Mouse (Mus musculus) gastrocnemius, adult 2 months (tissue): ENCODE measurements at regions not wholly inside any gene's neighbourhood (a gene's known extent, or its start where the extent isn't known, plus 50 kb on each side); places are given as distances from the start of the nearest gene placed in this dataset.

Experiments
- DNase-seq: peaks from one replicate; pipeline ENCODE4 v3.0.0; 2022
- H3K27ac ChIP-seq: fragments of 200-600 bp; 2 replicates; pipeline ENCODE4 v1.8.1; 2022; ENCODE audit warnings: mild to moderate bottlenecking
- H3K4me3 ChIP-seq: fragments of 200-600 bp; 2 replicates; pipeline ENCODE4 v1.8.1; 2022; ENCODE audit warnings: mild to moderate bottlenecking, moderate library complexity
- CTCF ChIP-seq: fragments of 200-600 bp; IDR thresholded peaks from 2 replicates; pipeline ENCODE4 v1.8.1; 2022; ENCODE audit warnings: antibody characterized with exemption, mild to moderate bottlenecking, moderate library complexity
- intact Hi-C: fragments of 180-260 bp; cut with DNase I; formaldehyde crosslinking; loops from one replicate; pipeline ENCODE4 v1.15.1; 2025

DNA sequence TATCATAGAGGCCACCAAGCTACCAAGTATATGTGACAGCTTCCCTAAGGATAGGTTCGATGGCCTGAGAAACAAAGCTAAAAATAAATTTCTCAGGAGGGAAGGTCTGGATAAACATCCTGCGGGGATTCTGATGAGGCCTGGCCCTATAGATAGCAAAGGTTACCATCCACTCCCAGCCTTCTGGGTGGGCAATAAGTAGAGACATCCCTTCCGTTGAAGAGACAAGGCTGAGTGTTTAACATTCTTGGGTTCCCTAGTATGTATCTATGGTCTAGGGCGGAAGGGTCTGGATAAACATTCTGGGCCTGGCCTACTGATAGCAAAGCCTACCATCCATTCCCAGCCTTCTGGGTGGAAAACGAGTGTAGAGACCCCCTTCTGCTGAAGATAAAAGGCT, 180.5 kb upstream of the Dlk1 start:
- Histone ChIP-seq H3K4me3 (no peak overlapping the region), H3K27ac (no peak overlapping the region)
- TF ChIP-seq CTCF: no peak
- intact Hi-C loops: no loop called here
- no peak for DNase-seq

GRCm38 (mm10) chr12:109314850-109315249, 137.8 kb upstream of the Dlk1 start:
- peak; percentile 22 for TF ChIP-seq CTCF
- H3K27ac ChIP-seq: no peak overlapping the region
- DNase-seq: no peak
- H3K4me3 ChIP-seq: no peak overlapping the region
- intact Hi-C loops: loop anchor here (10.0 kb wide), 1 partner anchor 410 kb away; no protein-coding TSS in a partner anchor

DNA sequence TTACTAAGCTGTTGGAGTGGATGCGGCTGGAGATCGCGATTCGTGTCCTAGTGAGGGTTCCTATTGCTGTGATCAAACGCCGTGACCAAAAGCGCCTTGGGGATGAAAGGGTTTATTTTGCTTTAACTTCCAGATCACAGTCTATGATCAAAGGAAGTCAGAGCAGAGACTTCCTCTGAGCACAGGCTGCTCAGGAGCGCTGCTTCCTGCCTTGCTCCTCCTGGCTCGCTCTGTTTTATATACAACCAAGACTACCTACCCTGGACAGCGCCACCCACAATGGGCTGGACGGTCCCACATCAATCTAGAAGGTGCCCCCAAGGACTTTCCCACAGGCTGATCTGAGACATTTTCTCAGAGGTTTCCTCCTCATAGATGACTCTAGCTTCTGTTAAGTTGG, 126.6 kb upstream of the Dlk1 start:
- H3K4me3 ChIP-seq: no peak overlapping the region
- H3K27ac ChIP-seq: no peak overlapping the region
- DNase-seq: no peak
- intact Hi-C loops: no loop called here
- TF ChIP-seq CTCF: no peak

DNA sequence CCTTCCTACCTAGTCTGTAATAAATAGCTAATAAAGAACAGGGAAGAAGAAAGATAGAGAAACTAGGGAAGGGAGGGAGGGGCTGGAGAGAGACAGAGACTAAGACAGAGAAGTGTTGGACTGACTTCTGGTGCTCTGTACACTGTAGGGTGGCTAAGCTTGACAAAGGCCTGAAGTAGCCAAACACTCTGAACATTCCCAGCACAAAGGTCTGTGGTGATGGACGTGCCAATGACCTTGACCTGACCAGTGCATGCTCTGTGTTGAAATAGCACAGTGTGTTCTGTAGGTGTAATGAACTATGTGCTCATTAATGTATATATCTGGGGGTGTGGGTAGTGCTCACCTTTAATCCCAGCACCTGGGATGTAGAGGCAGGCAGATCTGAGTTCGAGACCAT, 81.3 kb upstream of the Dlk1 start:
- no peak for TF ChIP-seq CTCF
- intact Hi-C loops: no loop called here
- H3K27ac ChIP-seq: no peak overlapping the region

GRCm38 (mm10) chr12:109385794-109386193, 66.8 kb upstream of the Dlk1 start:
- intact Hi-C loops: no loop called here
- no peak for DNase-seq
- Histone ChIP-seq H3K4me3 (no peak overlapping the region), H3K27ac (no peak overlapping the region)
- no peak for TF ChIP-seq CTCF

More for the DNA sequence above, 81.3 kb upstream of the Dlk1 start:
- no peak overlapping the region for H3K4me3 ChIP-seq
- DNase-seq: no peak

DNA sequence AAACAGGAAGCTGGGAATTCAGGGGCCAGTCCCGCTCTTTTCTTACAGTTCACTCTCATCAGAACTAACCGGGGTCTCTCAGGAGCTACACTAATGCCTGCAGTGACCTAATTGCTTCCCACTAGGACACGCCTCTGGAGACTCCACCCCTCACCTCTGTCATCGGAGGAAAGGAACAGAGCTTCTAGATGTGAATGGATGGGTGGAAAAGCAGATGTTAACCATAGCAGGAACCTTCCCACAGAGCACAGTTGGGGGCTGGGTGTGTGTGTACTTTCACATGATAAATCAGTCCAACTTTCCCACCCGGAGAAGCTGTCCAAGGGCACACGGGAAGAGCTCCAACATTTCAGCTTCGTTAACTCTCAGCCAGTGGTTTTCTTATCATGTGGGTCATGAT, 63.8 kb upstream of the Dlk1 start:
- intact Hi-C loops: no loop called here
- Histone ChIP-seq H3K4me3 (no peak overlapping the region), H3K27ac (no peak overlapping the region)
- TF ChIP-seq CTCF: no peak
- no peak for DNase-seq

DNA sequence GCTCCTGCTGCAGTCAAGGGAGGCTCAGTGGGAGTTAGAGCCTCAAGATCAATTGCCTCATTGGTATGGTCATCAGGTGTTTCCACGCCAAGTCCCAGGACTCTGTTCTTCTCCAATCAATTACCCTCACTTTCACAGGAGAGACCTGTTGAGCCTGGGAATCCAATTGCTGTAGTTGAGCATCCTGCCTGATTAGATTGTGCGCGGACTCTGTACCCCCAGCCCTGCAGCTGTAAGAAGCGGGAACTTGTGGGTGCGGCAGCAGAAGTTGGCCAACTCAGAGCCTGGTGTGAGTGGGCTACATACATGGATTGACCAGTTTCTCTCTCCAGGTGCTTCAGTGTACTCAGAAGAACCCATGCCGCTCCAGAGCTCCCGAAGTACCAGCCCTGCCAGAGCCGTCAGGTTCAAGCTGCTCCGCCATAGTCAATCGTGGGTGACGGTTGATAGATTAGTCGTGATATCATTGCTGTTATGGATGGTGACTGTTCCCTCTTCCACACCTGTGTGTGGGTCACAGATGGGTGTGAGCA, 62.2 kb upstream of the Dlk1 start:
- intact Hi-C loops: no loop called here

DNA sequence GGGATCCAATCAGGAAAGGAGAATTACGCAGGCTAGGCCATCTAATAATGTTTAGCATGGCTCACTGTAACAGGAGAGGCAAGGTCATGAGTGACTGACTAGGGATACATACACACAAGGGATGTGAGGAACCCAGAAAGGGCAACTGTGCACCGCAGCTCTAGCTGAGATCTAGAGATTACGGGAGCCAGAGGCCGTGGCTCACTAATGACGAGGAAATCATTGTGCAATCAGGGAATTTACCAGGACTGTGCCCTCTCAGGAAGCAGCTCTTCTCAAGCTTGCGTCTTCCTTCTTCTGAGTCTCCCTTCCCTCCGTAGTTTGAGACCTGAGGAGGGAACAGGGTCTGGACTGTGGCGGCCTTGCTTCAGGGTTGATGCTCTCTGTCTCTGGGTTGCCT, 61.6 kb upstream of the Dlk1 start:
- TF ChIP-seq CTCF: no peak
- Histone ChIP-seq H3K27ac (no peak overlapping the region), H3K4me3 (no peak overlapping the region)
- intact Hi-C loops: no loop called here
- no peak for DNase-seq

More for the DNA sequence above, 62.2 kb upstream of the Dlk1 start:
- H3K4me3 ChIP-seq: no peak overlapping the region
- H3K27ac ChIP-seq: no peak overlapping the region
- DNase-seq: no peak
- no peak for TF ChIP-seq CTCF

DNA sequence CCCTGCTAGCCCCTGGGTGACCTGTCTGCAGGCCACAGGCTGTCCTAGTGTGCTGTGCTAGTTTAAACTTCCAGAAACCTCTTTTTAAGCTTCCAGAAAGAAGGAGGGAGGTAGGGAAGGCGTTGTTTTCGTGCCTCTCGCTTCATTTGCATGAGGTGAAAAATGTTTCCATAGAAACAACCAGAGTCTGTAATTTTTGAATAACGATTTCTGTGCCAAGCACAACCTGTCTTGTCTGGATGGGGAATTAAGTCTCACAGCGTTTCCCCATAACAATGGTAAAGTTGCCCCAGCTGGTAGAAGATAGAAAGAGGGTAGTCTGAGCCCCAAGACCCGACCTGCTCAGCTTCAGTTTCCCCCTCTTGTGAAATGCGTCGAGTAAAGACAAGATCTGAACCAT, 59.3 kb upstream of the Dlk1 start:
- Histone ChIP-seq H3K4me3 (no peak overlapping the region), H3K27ac (no peak overlapping the region)
- no peak for TF ChIP-seq CTCF
- DNase-seq: no peak
- intact Hi-C loops: loop anchor here (1.0 kb wide), 1 partner anchor 490 kb away; no protein-coding TSS in a partner anchor

GRCm38 (mm10) chr12:109393795-109394194, 58.8 kb upstream of the Dlk1 start:
- no peak overlapping the region for H3K27ac ChIP-seq
- H3K4me3 ChIP-seq: no peak overlapping the region
- TF ChIP-seq CTCF: peak; percentile 96; the same call in 1 of the 2 replicates
- DNase-seq: peak; percentile 81
- intact Hi-C loops: loop anchor here (1.0 kb wide), 1 partner anchor 490 kb away; no protein-coding TSS in a partner anchor

DNA sequence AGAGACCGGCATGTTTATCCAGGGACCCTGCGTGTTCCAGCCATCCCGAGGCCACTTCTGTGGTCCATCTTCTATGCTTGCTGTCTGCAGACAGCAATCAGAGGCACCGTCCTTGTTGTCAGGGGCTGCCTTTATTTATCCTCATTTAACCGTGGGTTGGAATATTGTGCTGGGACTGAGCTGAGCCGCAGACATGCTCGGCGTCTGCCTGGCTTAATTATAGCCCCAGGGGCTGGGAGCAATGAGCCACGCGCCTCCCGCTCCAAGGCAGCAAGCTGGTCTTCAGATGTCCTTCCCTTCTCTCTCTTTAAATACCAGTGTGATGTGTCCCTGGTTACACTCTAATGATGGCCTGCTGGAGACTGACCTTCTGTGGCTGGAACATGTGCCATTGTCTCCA, 58.2 kb upstream of the Dlk1 start:
- intact Hi-C loops: no loop called here
- no peak overlapping the region for H3K27ac ChIP-seq
- H3K4me3 ChIP-seq: no peak overlapping the region
- no peak for TF ChIP-seq CTCF
- DNase-seq: no peak

DNA sequence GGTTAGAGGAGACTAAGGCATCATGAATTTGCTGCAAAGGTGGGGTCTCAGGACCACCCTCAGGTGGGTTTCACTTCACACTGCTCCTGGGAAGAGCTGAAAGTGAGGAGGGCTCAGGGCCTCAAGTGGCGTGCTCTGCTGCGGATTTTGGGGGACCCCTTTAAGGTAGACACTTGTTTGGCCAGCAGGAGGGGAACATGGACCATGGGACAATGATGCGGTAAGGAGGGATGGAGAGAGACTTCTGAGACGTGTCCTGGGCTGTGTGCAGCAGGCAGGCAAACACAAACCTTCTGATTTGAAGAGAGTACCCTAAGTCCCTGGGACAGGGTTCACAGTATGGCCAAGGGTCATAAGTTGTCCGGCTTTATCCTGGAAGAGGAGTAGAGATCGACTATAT, 56.0 kb upstream of the Dlk1 start:
- no peak for TF ChIP-seq CTCF
- Histone ChIP-seq H3K4me3 (no peak overlapping the region), H3K27ac (no peak overlapping the region)
- no peak for DNase-seq
- intact Hi-C loops: no loop called here

DNA sequence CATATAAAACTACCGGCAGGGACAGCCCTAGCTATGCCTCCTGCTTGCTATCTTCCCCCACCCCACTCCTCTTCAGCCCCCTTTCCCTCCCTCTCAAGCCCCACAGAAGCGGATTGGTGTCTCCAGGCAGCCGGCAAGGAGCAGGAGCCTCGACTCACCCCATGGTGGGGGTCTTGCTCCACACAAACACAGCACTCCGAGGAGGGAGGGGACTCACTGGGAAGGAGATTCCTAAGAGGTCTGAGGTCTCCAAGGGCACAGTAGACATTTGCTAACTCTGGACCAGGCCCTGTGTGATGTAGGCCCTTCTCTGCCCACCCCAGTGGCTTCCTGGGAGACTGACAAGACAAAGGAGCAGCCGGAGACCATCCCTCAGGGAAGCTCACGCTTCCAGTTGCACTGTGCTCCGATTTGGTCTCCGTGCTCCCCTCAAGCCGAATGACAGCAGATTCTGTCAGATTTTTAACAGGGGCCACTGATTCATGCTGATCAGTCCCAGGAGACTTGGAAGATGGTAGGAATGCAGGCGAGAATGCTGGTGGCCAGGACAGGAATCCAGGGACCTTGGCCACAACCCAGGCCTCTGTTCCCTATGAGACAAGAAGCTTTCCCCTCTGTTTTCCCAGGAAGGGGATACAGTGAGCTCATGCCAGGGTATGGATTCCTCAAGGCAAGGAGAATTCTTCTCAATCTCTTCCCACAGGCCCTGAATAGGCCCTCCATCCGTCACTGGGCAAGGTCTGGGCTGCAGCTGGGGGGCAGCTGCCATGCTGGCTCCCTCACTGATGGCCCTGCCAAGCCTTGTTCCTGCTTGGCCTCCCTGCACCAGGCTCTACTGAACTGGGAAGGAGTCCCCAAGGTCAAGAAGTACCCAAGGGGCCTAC, 55.2 kb upstream of the Dlk1 start:
- no peak overlapping the region for H3K4me3 ChIP-seq
- no peak overlapping the region for H3K27ac ChIP-seq
- TF ChIP-seq CTCF: no peak
- DNase-seq: no peak
- intact Hi-C loops: no loop called here

- no peak for TF ChIP-seq CTCF
- no peak overlapping the region for H3K4me3 ChIP-seq
These were observed 54.1 kb upstream of the Dlk1 start for GRCm38 (mm10) chr12:109398473-109398872.

More at GRCm38 (mm10) chr12:109398473-109398872, 54.1 kb upstream of the Dlk1 start:
- DNase-seq: no peak
- intact Hi-C loops: no loop called here
- no peak overlapping the region for H3K27ac ChIP-seq
